Mouse (Mus musculus) forebrain, embryonic 15.5 days (tissue): ENCODE measurements around the gene Ugt8a. TPM values are rescaled to one million over a fixed set of nuclear protein-coding genes. Genes with fewer than 3 reads are reported as not detected.

ENCODE experiments used
- ATAC-seq: fragments of 200-750 bp; cut with Nextera tagmentation; replicated peaks from 2 replicates; pipeline ENCODE4 v1.8.0; 2017; ENCODE audit warnings: mild to moderate bottlenecking, moderate TSS enrichment, moderate library complexity
- H3K27ac ChIP-seq: fragments of 300-500 bp; sonication (generic); replicated peaks from 2 replicates; pipeline ENCODE4 v1.5.1; 2015; ENCODE audit warnings: mild to moderate bottlenecking, inconsistent platforms
- H3K27me3 ChIP-seq: fragments of 300-500 bp; sonication (generic); 2 replicates; pipeline ENCODE4 v1.6.1; 2015; ENCODE audit warnings: inconsistent platforms
- H3K36me3 ChIP-seq: fragments of 300-500 bp; sonication (generic); 2 replicates; pipeline ENCODE4 v1.6.1; 2015; ENCODE audit warnings: mild to moderate bottlenecking, inconsistent platforms
- H3K4me1 ChIP-seq: fragments of 300-500 bp; sonication (generic); 2 replicates; pipeline ENCODE4 v1.6.1; 2015; ENCODE audit warnings: inconsistent platforms
- H3K4me2 ChIP-seq: fragments of 300-500 bp; sonication (generic); replicated peaks from 2 replicates; pipeline ENCODE4 v1.6.1; 2015; ENCODE audit warnings: mild to moderate bottlenecking, inconsistent platforms
- H3K4me3 ChIP-seq: fragments of 300-500 bp; sonication (generic); 2 replicates; pipeline ENCODE4 v1.5.1; 2015; ENCODE audit warnings: mild to moderate bottlenecking, inconsistent platforms
- H3K9ac ChIP-seq: fragments of 300-500 bp; sonication (generic); replicated peaks from 2 replicates; pipeline ENCODE4 v1.6.1; 2015; ENCODE audit warnings: mild to moderate bottlenecking, inconsistent platforms
- H3K9me3 ChIP-seq: fragments of 300-500 bp; sonication (generic); 2 replicates; pipeline ENCODE4 v1.6.1; 2016; ENCODE audit warnings: inconsistent platforms
- WGBS: fragments of 180-500 bp; shearing (Covaris S2); methylation state at CpG from one replicate; pipeline ENCODE4 v1.1.7; 2015; ENCODE audit warnings: mixed read lengths; 5-methylcytosine and 5-hydroxymethylcytosine counted together
- polyA plus RNA-seq: library from polyadenylated mRNA; unstranded; fragments of >200 nt; fragmentation: Nextera tagmentation; extraction: Ambion mirVana; gene quantifications from 2 replicates; pipeline ENCODE4 v1.2.1, GENCODE M21; 2015

Ugt8a gene
- 2.4 and 2.5 TPM in 2 replicates for polyA plus RNA-seq

GRCm38 (mm10) chr3:125938092-125938755 lies at the start of gene Ugt8a:
Ugt8a (minus strand) TSS chr3:125938619.
- Histone ChIP-seq H3K27ac (peak within 1 kb of the TSS; percentile 22; the same call in 1 of the 2 replicates), H3K4me3 (peak within 1 kb of the TSS; percentile 69), H3K9ac (peak within 1 kb of the TSS; percentile 50), H3K4me2 (peak within 1 kb of the TSS; percentile 87), H3K36me3 (no peaks in the 10 kb centered on the region), H3K27me3 (no peaks in the 10 kb centered on the region), H3K9me3 (no peaks in the 10 kb centered on the region), H3K4me1 (peaks cover 7% of the 10 kb centered on the region)
- peak; percentile 95 for ATAC-seq
- under 1% methylated on average over 73 of the region's 85 CpGs for WGBS

- Histone ChIP-seq H3K4me2 (no peak overlapping the region), H3K4me3 (no peak overlapping the region), H3K27ac (no peak overlapping the region), H3K9ac (no peak overlapping the region), H3K36me3 (no peaks in the 10 kb centered on the region), H3K9me3 (no peaks in the 10 kb centered on the region), H3K4me1 (no peaks in the 10 kb centered on the region), H3K27me3 (no peaks in the 10 kb centered on the region)
- ATAC-seq: no peak
Measured at GRCm38 (mm10) chr3:125986639-125987038, 48.2 kb upstream of the Ugt8a start.

- WGBS: 88% methylated on average over 2 of the region's 2 CpGs
- H3K9ac ChIP-seq: no peak overlapping the region
Measured at GRCm38 (mm10) chr3:125983707-125984420, 45.4 kb upstream of the Ugt8a start.

GRCm38 (mm10) chr3:125979475-125979874 lies 41.1 kb upstream of the Ugt8a start:
- Histone ChIP-seq H3K4me2 (no peak overlapping the region), H3K27ac (no peak overlapping the region), H3K9me3 (no peaks in the 10 kb centered on the region), H3K9ac (no peak overlapping the region), H3K27me3 (no peaks in the 10 kb centered on the region), H3K4me1 (no peaks in the 10 kb centered on the region), H3K36me3 (no peaks in the 10 kb centered on the region), H3K4me3 (no peak overlapping the region)
- no peak for ATAC-seq
- WGBS: 91% methylated on average over 3 of the region's 3 CpGs

More at GRCm38 (mm10) chr3:125983707-125984420, 45.4 kb upstream of the Ugt8a start:
- ATAC-seq: no peak
- Histone ChIP-seq H3K27ac (no peak overlapping the region), H3K27me3 (no peaks in the 10 kb centered on the region), H3K36me3 (no peaks in the 10 kb centered on the region), H3K4me3 (no peak overlapping the region), H3K9me3 (no peaks in the 10 kb centered on the region), H3K4me2 (no peak overlapping the region), H3K4me1 (no peaks in the 10 kb centered on the region)

GRCm38 (mm10) chr3:125975899-125976298 lies 37.5 kb upstream of the Ugt8a start:
- no peaks in the 10 kb centered on the region for H3K36me3 ChIP-seq
- H3K4me2 ChIP-seq: no peak overlapping the region
- no peak overlapping the region for H3K27ac ChIP-seq
- H3K4me3 ChIP-seq: no peak overlapping the region
- 80% methylated on average over 4 of the region's 4 CpGs for WGBS
- ATAC-seq: no peak
- no peaks in the 10 kb centered on the region for H3K9me3 ChIP-seq
- no peak overlapping the region for H3K9ac ChIP-seq
- no peaks in the 10 kb centered on the region for H3K27me3 ChIP-seq
- no peaks in the 10 kb centered on the region for H3K4me1 ChIP-seq

GRCm38 (mm10) chr3:125969458-125969857 lies 31.0 kb upstream of the Ugt8a start:
- H3K27me3 ChIP-seq: no peaks in the 10 kb centered on the region
- no peaks in the 10 kb centered on the region for H3K9me3 ChIP-seq
- 41% methylated on average over 4 of the region's 4 CpGs for WGBS
- H3K4me1 ChIP-seq: no peaks in the 10 kb centered on the region
- no peak overlapping the region for H3K27ac ChIP-seq
- H3K36me3 ChIP-seq: no peaks in the 10 kb centered on the region
- no peak overlapping the region for H3K4me2 ChIP-seq
- no peak overlapping the region for H3K9ac ChIP-seq
- H3K4me3 ChIP-seq: no peak overlapping the region
- ATAC-seq: no peak

GRCm38 (mm10) chr3:125956196-125956885 lies 17.9 kb upstream of the Ugt8a start:
- Histone ChIP-seq H3K4me3 (no peak overlapping the region), H3K27me3 (no peaks in the 10 kb centered on the region), H3K9me3 (no peaks in the 10 kb centered on the region), H3K36me3 (no peaks in the 10 kb centered on the region), H3K27ac (no peak overlapping the region), H3K9ac (no peak overlapping the region), H3K4me2 (no peak overlapping the region), H3K4me1 (no peaks in the 10 kb centered on the region)
- no peak for ATAC-seq
- WGBS: 49% methylated on average over 3 of the region's 3 CpGs

GRCm38 (mm10) chr3:125954881-125955280 lies 16.5 kb upstream of the Ugt8a start:
- no peak overlapping the region for H3K9ac ChIP-seq
- H3K27me3 ChIP-seq: no peaks in the 10 kb centered on the region
- H3K9me3 ChIP-seq: no peaks in the 10 kb centered on the region
- WGBS: 91% methylated on average over 1 of the region's 1 CpGs
- H3K4me2 ChIP-seq: no peak overlapping the region
- no peaks in the 10 kb centered on the region for H3K36me3 ChIP-seq
- no peak overlapping the region for H3K27ac ChIP-seq
- no peaks in the 10 kb centered on the region for H3K4me1 ChIP-seq
- H3K4me3 ChIP-seq: no peak overlapping the region
- no peak for ATAC-seq

GRCm38 (mm10) chr3:125940811-125941210 lies 2.4 kb upstream of the Ugt8a start:
- 79% methylated on average over 3 of the region's 3 CpGs for WGBS
- Histone ChIP-seq H3K4me2 (no peak overlapping the region), H3K9me3 (no peaks in the 10 kb centered on the region), H3K4me1 (peaks cover 7% of the 10 kb centered on the region), H3K4me3 (no peak overlapping the region), H3K9ac (no peak overlapping the region), H3K27me3 (no peaks in the 10 kb centered on the region), H3K36me3 (no peaks in the 10 kb centered on the region), H3K27ac (no peak overlapping the region)
- ATAC-seq: no peak

GRCm38 (mm10) chr3:125938756-125939109 lies 314 bp upstream of the Ugt8a start:
- H3K4me3 ChIP-seq: peak overlapping the region; percentile 69
- peak overlapping the region; percentile 50; the same call in 1 of the 2 replicates for H3K9ac ChIP-seq
- peaks cover 7% of the 10 kb centered on the region for H3K4me1 ChIP-seq
- 0% methylated on average over 27 of the region's 37 CpGs for whole genome bisulfite sequencing
- H3K9me3 ChIP-seq: no peaks in the 10 kb centered on the region
- peak; percentile 93 for ATAC-seq
- no peaks in the 10 kb centered on the region for H3K36me3 ChIP-seq
- H3K27me3 ChIP-seq: no peaks in the 10 kb centered on the region
- H3K4me2 ChIP-seq: peak overlapping the region; percentile 87
- H3K27ac ChIP-seq: no peak overlapping the region; the same call in 1 of the 2 replicates

- Histone ChIP-seq H3K27ac (no peak overlapping the region), H3K4me3 (peak overlapping the region; percentile 69), H3K36me3 (no peaks in the 10 kb centered on the region), H3K4me1 (peaks cover 7% of the 10 kb centered on the region), H3K4me2 (peak overlapping the region; percentile 87), H3K9ac (peak overlapping the region; percentile 50), H3K27me3 (no peaks in the 10 kb centered on the region), H3K9me3 (no peaks in the 10 kb centered on the region)
- ATAC-seq: peak; percentile 74
- WGBS: under 1% methylated on average over 43 of the region's 43 CpGs
Measured at GRCm38 (mm10) chr3:125937536-125938091, 805 bp downstream of the Ugt8a start.

- no peak overlapping the region for H3K4me2 ChIP-seq
- H3K4me3 ChIP-seq: no peak overlapping the region
- no peak overlapping the region for H3K27ac ChIP-seq
- no peaks in the 10 kb centered on the region for H3K27me3 ChIP-seq
- no peaks in the 10 kb centered on the region for H3K9me3 ChIP-seq
- no peak overlapping the region for H3K9ac ChIP-seq
- H3K4me1 ChIP-seq: peaks cover 7% of the 10 kb centered on the region
- no peak for ATAC-seq
- no peaks in the 10 kb centered on the region for H3K36me3 ChIP-seq
Measured at GRCm38 (mm10) chr3:125935796-125936195, 2.6 kb downstream of the Ugt8a start.
